Mouse (Mus musculus): ENCODE results near the gene Cyp51. TPM values are rescaled to one million over a fixed set of nuclear protein-coding genes. Genes with fewer than 3 reads are reported as not detected.

The Cyp51 gene
- total RNA-seq, 2 experiments from 2014 or later: 49.6 to 55.1 TPM

GRCm38 (mm10) chr5:4036686-4037085, 67.9 kb downstream of the Cyp51 start:
- intact Hi-C loops (cut with DNase I): no loop called here
- no peak for DNase-seq (ENCODE audit: low spot score in 2 of 2)

- intact Hi-C loops (cut with DNase I): no loop called here
- no peak for DNase-seq (ENCODE audit: low spot score in 2 of 2)
Observed at GRCm38 (mm10) chr5:4031846-4032245, 72.7 kb downstream of the Cyp51 start.

Other genes starting within 250 kb of the Cyp51 start
- 10 to 100 TPM in 1 of 2 experiments, 1 to 10 TPM in 1; 5.9 to 10.4 TPM for gene Mterf1a, start 210.8 kb downstream of the Cyp51 start, total RNA-seq (2021)
- gene Akap9, start 176.7 kb downstream of the Cyp51 start, total RNA-seq (2021): 10 to 100 TPM; 65.8 to 87.2 TPM
- 1 to 10 TPM; 4.4 to 7.6 TPM for gene Mterf1b, start 87.6 kb upstream of the Cyp51 start, total RNA-seq (2021)

Measured in left cerebral cortex, postnatal 36 days (tissue).